Mouse (Mus musculus) liver, postnatal 0 days (tissue): ENCODE results near the gene Stk38.

Source experiments
- CTCF ChIP-seq: sonication (generic); IDR thresholded peaks from 2 replicates; pipeline ENCODE4 v1.5.1; 2016; ENCODE audit warnings: antibody characterized with exemption, low read depth
- EP300 ChIP-seq: IDR thresholded peaks from 2 replicates; pipeline ENCODE4 v1.6.1; 2016; ENCODE audit warnings: antibody characterized with exemption, low read depth, mild to moderate bottlenecking

DNA sequence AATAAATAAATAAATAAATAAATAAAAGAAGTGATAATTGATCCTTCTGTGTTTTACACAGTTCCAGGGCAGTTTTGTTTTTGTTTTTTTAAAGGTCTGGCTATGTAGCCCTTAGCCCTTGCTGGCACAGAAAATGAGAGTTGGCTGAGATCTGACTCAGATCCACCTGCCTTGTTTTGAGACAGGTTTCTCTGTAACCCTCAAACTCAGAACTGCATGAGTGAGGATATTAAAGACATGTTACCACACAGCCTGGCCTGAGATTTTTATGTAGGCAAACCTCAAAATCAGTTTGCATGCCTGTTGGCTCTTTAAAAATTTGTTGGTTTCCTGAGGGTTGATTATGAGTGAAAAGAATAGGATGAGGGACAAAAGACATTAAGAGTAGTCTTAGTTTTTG, 27.7 kb upstream of the Stk38 start:
- no peak for TF ChIP-seq CTCF
- TF ChIP-seq EP300 = no peak
